Mouse (Mus musculus): ENCODE results near the gene Zc3h7b.
"Not testable (repeated sequence)": the region's sequence is repeated elsewhere in the genome, so short reads cannot be mapped to it uniquely, and the experiment has no call there.

The Zc3h7b gene

GRCm38 (mm10) chr15:81744992-81745600 lies at the start of gene Zc3h7b, which contains the start of gene Rangap1:
Gene Zc3h7b, plus strand, starts transcription at chr15:81745057.
Gene Rangap1, minus strand, starts transcription at chr15:81745530.
- peak; percentile 76 to 78 for DNase-seq

DNA sequence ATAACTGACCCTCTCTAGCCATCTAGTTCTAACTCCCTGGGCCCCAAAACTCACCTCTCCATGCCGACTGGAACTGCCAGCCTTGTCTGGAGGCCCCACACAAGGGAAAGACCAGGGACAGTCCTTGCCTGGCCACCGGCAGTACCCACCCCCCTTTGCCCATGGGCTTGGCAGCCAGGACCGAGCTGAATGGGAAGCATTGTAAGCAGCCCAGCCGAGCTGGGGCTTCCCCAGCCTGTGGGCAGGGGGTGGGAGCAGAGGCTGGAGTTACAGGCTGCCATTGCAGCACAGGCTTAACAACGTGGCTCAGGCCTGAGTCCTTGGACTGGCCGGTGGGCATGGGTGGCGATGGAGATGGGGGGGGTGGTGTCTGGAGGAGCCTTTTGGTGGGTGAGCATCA lies 47.7 kb upstream of the Zc3h7b start, which contains the start of gene Chadl:
TSS of gene Chadl (minus strand) at position 113 of the 400 bp plus-strand sequence.
- DNase-seq: peak in 1 of 2 experiments; percentile 31

DNA sequence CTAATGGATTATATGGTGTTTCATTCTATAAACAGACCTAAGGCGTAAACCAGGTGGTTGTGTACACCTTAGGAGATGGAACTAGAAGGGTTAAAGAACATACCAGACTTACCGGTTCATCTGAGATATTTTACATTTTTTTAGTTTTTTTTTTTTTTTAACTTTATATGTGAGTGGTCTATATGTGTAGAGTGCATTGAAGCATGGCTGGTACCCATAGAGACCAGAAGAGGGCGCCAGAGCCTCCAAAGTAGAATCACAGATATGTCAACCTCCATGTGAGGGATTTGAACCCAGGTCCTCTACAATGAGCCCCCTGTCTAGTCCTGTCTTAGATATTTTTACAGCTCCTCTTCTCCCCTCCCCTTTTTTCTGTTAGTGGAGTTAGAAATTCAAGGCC lies 47.0 kb upstream of the Zc3h7b start:
- DNase-seq: peak; percentile 49 to 56

GRCm38 (mm10) chr15:81698532-81698931 lies 46.3 kb upstream of the Zc3h7b start:
- no peak for DNase-seq

DNA sequence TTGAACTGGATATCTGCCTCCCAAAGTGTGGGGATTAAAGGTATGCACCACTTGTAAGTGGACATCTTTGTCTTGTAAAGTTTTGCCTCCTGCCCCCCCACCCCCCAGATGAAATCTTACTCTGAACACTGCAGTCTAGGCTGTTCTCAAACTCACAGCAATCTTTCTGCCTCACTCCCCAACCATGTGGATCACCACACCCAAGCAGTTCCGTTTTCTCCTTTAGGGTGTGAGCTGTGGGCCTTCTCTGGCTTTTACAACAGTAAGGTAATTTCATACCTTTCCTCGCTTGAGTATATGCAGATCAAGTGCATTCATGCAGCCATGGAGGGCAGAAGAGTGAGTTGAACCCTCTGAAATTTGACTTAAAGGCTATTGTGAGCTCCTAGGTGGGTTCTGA lies 44.7 kb upstream of the Zc3h7b start:
- DNase-seq: no peak

GRCm38 (mm10) chr15:81700601-81701000 lies 44.3 kb upstream of the Zc3h7b start:
- DNase-seq: no peak

DNA sequence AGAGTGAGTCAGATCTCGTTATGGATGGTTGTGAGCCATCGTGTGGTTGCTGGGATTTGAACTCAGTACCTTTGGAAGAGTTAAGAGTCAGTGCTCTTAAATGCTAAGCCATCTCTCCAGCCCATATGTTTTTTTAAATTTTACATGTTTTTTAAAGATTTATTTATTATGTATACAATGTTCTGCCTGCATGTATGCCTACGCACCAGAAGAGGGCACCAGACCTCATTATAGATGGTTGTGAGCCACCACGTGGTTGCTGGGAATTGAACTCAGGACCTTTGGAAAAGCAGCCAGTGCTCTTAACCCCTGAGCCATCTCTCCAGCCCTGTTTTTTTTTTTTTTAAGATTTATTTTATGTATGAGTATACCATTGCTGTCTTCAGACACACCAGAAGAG lies 43.5 kb upstream of the Zc3h7b start:
- DNase-seq: not testable (repeated sequence)

- DNase-seq: no peak
Measured at GRCm38 (mm10) chr15:81702306-81703093, 42.4 kb upstream of the Zc3h7b start.

GRCm38 (mm10) chr15:81703094-81703489 lies 41.8 kb upstream of the Zc3h7b start:
- DNase-seq: no peak

DNA sequence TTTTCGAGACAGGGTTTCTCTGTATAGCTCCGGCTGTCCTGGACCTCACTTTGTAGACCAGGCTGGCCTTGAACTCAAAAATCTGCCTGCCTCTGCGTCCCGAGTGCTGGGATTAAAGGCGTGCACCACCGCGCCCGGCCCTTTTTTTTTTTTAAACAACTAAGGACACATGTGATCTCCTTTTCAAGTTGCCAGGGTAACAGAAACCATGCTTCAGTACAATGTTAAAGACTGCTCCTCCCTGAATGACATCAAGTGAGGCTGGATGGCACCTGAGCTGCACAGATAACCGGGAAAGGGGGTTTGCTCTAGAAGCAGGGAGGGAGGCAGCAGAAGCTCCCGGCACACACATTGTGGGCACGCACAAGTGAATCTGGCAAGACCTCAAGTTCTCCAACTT lies 35.9 kb upstream of the Zc3h7b start:
- no peak for DNase-seq

DNA sequence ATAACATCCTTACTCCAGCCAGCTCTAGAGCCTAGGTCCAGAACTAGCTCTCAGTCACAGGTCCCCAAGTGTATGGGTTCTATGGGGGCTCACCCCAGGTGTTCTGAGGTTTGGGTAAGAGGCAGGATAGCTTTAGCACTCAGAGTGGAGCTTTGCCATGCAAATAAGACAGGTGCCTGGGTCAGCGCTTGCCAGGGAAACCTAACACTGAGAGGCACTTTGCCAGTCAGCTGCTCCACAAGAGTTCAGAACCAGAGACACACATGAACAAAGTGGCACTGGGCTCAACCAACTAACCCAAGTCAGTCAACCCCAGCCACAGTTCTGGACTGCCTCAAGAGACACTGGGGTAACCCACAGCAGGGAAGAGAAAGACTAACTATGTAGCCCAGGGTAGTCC lies 35.2 kb upstream of the Zc3h7b start:
- DNase-seq: no peak

DNA sequence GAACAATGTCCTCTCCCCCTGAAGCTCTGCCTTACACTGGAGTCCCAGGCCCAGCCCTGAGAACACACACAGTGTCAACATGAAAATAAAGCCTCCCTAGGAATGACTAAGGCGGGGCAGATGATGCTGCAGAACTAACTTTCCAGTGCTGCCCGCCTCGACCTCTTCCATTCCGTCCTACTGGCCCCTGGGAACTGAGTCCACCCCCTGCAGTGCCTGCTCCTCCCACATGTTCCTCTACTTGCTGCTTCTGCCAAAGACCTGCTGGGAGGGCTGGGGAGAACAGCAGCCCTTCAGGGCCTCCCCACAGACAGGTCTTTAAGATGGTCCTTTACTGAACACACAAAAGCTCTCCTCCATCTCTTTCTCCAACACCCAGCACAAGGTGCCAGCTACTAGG lies 34.1 kb upstream of the Zc3h7b start:
- DNase-seq: no peak

- no peak for DNase-seq
Measured at GRCm38 (mm10) chr15:81713742-81714141, 31.1 kb upstream of the Zc3h7b start.

DNA sequence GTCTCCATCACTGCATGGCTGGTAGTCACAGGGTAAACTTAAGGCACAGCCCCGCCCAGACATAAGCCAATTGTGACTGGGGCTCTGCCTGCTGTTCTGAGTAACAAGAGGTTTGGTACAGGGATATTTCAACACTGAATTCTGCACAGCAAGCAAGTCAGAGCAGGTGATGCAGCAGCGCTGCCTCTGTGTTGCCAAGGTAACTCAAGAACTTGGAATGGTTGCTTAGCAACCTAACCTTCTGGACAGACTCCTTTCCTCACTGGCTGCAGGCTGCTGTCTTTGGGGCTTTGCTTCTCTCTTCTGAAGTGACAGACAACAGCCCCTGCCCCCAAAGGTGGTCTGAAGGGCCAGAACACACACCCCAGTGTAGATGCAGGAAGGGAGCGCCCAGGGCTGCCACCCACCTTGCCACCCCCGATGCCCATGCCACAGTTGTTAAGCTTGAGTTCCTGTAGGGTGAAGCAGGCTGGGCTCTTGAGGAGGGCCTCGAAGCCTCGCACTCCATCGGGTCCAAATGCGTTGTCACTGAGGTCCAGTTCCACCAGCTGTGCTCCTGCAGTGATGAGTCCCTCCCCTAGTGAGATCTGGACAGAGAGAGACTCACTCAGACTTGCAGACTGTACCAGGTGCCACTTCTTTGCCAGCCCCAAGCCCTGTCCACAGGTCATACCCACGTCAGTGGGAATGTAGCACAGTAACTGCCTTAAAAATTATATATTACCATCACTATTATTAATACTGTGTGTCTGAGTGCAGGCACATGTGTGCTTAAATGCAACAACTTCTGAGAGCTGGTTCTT lies 26.3 kb upstream of the Zc3h7b start:
- DNase-seq: no peak

DNA sequence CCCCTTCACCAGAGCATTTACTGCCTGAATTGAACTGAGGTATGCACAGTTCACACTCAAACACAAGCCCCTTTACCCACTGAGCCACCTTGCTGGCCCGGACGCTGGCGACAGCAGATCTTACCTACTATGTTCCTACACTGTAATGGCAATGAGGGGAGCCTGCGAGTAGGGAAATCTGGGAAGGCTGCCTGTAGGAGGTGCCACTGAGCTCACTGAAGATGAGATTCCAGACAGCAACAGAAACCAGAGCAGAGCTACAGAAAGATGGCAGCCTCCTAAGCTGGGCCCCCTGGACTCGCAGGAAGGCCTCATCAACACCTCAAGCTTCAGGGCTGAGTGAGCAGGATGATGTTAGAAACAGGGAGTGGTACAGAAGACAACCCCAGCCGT lies 25.7 kb upstream of the Zc3h7b start:
- no peak for DNase-seq

DNA sequence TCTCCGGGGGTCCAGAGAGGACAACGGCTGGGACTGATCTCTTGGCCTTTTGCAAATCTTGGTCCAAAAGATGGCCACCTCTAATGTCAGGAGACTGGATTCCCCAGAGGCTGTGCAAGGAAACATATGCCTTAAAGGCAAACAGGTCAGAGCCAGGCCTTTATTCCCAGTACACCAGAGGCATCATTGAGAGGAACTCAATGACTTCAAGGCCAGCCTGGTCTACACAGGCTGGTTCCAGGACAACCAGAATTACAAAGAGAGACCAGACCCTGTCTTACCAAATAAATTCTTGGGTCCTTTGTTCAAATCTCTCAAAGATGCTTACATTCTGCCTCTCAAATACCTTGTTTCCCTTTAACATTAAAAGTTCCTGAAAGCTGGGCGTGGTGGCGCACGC lies 22.5 kb upstream of the Zc3h7b start:
- no peak for DNase-seq

DNA sequence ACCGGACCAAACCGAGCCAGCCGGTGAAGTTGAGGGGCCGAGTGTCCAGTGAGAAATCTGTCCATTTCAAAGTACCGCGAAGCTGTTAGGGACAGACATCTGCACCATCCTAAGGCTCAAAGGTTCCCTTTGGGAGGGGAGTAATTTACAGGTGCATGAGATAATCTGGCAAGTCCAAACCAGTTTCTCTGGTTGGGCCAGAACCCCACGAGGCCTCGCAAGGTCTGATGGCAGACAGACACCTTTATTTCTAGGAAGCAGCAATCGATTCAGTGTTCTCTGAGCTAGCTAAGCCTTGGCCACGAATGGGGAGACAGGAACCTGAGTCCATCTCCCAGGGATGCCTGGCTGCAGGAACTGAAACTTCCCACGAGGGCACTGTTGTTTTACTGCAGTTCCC lies 21.2 kb upstream of the Zc3h7b start:
- no peak for DNase-seq

DNA sequence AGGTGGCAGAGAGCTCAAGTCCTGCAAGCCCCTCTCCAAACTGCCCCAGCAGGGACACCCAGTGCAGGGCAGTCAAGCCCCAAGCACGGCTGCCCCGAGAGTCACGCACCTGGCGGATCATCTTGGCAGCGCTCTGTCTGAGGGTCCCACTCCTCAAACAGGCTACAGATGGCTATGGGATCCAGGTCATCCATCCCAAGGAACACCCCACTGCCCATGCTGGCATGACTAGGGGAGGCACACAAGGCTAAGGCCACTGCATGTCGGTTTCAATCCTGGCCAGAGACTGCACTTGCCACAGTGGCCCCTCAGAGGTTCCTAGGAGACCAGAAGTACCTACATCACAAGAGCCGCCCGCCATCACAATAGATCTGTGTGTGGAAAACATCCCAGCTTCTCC lies 18.9 kb upstream of the Zc3h7b start:
- no peak for DNase-seq

DNA sequence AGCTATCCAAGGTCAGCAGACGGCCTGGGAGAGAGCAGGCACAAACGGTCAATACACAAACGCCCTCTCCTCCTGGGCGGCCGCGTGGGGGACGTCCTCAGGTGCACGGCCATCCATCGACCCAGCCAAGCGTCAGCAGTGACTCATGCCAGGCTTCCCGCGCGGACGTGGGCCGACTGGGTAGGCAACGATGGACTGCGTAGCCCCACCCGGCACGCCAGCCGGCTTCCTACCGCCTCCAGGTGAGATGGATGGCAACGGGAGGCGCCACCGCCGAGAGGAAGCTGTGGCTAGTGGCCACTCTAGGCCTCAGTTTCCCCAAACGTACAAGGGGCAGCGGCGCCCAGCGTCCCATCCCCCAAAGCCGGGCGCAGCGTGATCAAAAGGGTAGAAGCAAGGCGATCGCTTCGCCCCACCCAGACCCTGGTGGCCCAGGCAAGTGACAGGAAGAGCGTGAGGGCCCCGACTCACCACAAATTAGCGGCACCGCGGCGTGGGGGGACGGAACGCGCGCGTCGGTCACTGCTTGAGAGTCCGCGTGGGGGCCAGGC lies 15.5 kb upstream of the Zc3h7b start:
- peak; percentile 52 to 53 for DNase-seq

- peak; percentile 97 to 99 for DNase-seq
Measured at GRCm38 (mm10) chr15:81729792-81730635, 14.8 kb upstream of the Zc3h7b start.

- DNase-seq: no peak
Measured at GRCm38 (mm10) chr15:81735075-81735474, 9.8 kb upstream of the Zc3h7b start.

DNA sequence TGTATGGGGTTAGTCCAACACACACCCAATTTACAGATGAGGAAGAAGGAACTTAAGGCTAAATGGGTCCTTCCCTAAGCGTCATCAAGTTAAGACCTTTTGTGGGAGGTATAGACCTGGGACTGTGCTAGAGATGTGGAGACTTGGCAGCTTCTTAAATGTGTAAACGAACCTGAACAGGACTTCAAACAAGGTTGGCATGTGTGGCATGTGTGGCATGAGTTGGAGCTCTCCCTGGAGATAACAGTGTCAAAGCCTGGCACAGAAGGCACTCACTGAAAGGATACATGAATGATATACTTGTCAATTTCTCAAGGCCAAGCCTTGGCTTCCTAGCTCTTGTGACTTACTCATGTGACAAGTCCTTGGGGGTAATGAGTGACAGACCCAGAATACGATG lies 5.6 kb upstream of the Zc3h7b start:
- no peak for DNase-seq

Measured in cerebellum, adult 18-20 months (tissue).